Mouse (Mus musculus) G1E (cell line): Measurements from ENCODE around the gene Lrrc59.

Experiments used
- CTCF ChIP-seq: IDR thresholded peaks from 2 replicates; pipeline ENCODE4 v1.5.1; 2012; ENCODE audit warnings: low read depth, low read length, inconsistent platforms, mixed read lengths
- GATA1 ChIP-seq: IDR thresholded peaks from 2 replicates; pipeline ENCODE4 v1.6.1; 2012; ENCODE audit warnings: borderline replicate concordance, low read length, inconsistent platforms, mixed read lengths
- POLR2AphosphoS5 ChIP-seq: IDR thresholded peaks from 2 replicates; pipeline ENCODE4 v1.6.1; 2012; ENCODE audit warnings: low read depth, low read length, inconsistent platforms; ENCODE audit not compliant: insufficient replicate concordance
- TAL1 ChIP-seq: conservative IDR thresholded peaks from 2 replicates; pipeline ENCODE4 v1.6.1; 2012; ENCODE audit warnings: low read depth, low read length, inconsistent platforms, mixed read lengths

- TF ChIP-seq CTCF (no peak), POLR2AphosphoS5 (no peak), GATA1 (no peak), TAL1 (no peak)
These were observed 15.1 kb downstream of the Lrrc59 start for GRCm38 (mm10) chr11:94644461-94645219.
